Mouse (Mus musculus): ENCODE data around the gene Fgfr2.

Fgfr2 gene

GRCm38 (mm10) chr7:132813416-132814088 lies 309.6 kb downstream of the Fgfr2 start, which contains the start of gene Fam53b:
Gene Fam53b, minus strand, starts transcription at chr7:132813886.
- peak; percentile 81 for DNase-seq

- peak; percentile 62 for DNase-seq
These were observed 310.3 kb downstream of the Fgfr2 start for GRCm38 (mm10) chr7:132812619-132813415.

GRCm38 (mm10) chr7:132811716-132812618 lies 311.2 kb downstream of the Fgfr2 start:
- DNase-seq: peak; percentile 45

- peak; percentile 95 for DNase-seq
These were observed 312.3 kb downstream of the Fgfr2 start for GRCm38 (mm10) chr7:132810879-132811278.

GRCm38 (mm10) chr7:132810368-132810767 lies 312.8 kb downstream of the Fgfr2 start:
- peak; percentile 75 for DNase-seq

- no peak for DNase-seq
These were observed 313.4 kb downstream of the Fgfr2 start for GRCm38 (mm10) chr7:132809721-132810120.

GRCm38 (mm10) chr7:132808841-132809682 lies 314.1 kb downstream of the Fgfr2 start:
- DNase-seq: peak; percentile 69

- no peak for DNase-seq
These were observed 314.9 kb downstream of the Fgfr2 start for GRCm38 (mm10) chr7:132808051-132808796.

- DNase-seq: peak; percentile 83
These were observed 316.0 kb downstream of the Fgfr2 start for GRCm38 (mm10) chr7:132806926-132807857.

- DNase-seq: peak; percentile 68
These were observed 316.9 kb downstream of the Fgfr2 start for GRCm38 (mm10) chr7:132806286-132806685.

- DNase-seq: no peak
These were observed 318.2 kb downstream of the Fgfr2 start for GRCm38 (mm10) chr7:132804951-132805350.

- DNase-seq: no peak
These were observed 318.7 kb downstream of the Fgfr2 start for GRCm38 (mm10) chr7:132804461-132804860.

GRCm38 (mm10) chr7:132803962-132804361 lies 319.2 kb downstream of the Fgfr2 start:
- peak; percentile 62 for DNase-seq

- DNase-seq: no peak
These were observed 319.8 kb downstream of the Fgfr2 start for GRCm38 (mm10) chr7:132803336-132803735.

GRCm38 (mm10) chr7:132802691-132803090 lies 320.5 kb downstream of the Fgfr2 start:
- DNase-seq: no peak

- DNase-seq: peak; percentile 40
These were observed 321.1 kb downstream of the Fgfr2 start for GRCm38 (mm10) chr7:132802066-132802465.

- no peak for DNase-seq
These were observed 321.6 kb downstream of the Fgfr2 start for GRCm38 (mm10) chr7:132801509-132801908.

GRCm38 (mm10) chr7:132800868-132801267 lies 322.3 kb downstream of the Fgfr2 start:
- DNase-seq: no peak

- DNase-seq: peak; percentile 41
These were observed 323.8 kb downstream of the Fgfr2 start for GRCm38 (mm10) chr7:132799119-132800016.

All from lung, postnatal 10 days (tissue).